Mouse (Mus musculus): ENCODE results near the gene Cox6a1.

DNA sequence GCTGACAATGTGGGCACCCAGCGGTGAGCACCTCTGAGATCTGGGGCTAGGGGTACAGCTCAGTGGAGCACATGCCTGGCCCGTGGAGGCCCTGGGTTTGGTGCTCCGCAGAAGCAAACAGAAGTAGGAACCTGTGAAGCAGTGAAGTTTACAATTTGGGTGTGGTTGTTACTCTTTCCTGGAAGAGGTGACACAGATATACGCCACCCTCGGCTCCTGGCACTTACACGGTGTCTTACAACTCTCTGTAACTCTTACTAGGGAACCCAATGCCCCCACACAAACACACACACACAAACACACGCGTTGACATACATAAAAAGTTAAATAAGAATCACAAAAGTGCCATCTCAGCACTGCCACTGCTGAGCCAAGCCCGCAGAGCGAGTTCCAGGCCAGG, 52.4 kb downstream of the Cox6a1 start:
- TF ChIP-seq POLR2A (IDR thresholded peaks at IDR 0.05; ENCODE audit: low read depth, low read length), result no peak
- TF ChIP-seq CTCF (IDR thresholded peaks at IDR 0.05; ENCODE audit: extremely low read depth, insufficient read length, insufficient replicate concordance, low read depth, low read length), result no peak

Data from small intestine, adult 2 months (tissue).